Mouse (Mus musculus) NIH3T3 (cell line): ENCODE results near the gene Ptpn7.
A peak's percentile ranks its signal among the peaks of the same experiment; 100 is the strongest.

ENCODE experiments used
- DNase-seq: peaks from one replicate; pipeline ENCODE4 v3.0.0-alpha.2; 2012; ENCODE audit warnings: low read depth

The Ptpn7 gene

DNA sequence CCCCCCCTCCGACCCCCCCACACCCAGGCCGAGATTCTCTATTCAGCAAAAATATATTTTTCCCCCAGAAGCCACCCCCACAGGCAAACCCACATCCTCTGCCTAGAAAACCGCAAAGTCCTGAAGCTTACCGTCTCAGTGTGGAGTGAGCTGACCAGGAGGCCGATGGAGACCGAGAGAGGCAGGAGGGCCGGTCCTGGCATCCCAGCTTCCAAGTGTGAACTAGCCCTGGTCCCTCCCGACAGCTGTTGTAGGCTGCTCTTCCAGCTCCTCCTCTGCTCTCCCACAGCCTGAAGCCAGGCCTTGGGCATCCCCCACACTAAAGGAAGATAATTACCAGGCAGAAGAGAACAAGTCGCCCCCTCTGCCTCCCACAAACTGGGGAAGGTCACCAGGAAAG lies 3.5 kb upstream of the Ptpn7 start:
- no peak for DNase-seq

DNA sequence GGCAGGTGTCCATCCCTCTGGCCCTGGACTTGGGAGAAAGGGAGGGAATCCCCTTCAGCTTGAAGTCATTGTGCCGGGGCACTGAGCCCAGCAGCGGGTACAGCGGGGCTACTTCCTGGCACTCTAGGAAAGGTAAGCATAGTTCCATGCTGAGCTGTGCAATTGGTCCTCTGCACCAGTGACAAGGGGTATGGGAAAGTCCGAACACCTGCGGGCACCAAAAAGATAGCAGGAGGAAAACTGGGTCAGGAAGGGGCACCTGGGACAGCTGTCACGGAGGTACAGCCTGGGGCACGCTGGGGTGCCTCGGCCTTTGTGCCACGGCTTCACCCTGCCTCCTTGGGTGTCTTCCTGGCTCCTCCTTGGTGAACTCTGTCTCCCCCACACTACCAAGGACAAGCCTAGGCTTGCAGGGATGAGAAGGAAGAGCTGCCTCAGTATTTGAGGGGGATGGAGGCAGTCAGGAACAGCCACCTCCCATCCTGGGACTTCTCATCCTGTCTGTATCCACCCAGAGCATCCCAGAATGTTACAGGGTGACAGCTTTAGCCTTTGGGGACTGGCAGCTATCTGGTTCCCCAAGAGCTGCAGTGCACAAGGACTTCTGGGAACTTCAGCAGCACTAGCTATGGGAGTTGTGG lies 2.8 kb upstream of the Ptpn7 start:
- DNase-seq = no peak

DNA sequence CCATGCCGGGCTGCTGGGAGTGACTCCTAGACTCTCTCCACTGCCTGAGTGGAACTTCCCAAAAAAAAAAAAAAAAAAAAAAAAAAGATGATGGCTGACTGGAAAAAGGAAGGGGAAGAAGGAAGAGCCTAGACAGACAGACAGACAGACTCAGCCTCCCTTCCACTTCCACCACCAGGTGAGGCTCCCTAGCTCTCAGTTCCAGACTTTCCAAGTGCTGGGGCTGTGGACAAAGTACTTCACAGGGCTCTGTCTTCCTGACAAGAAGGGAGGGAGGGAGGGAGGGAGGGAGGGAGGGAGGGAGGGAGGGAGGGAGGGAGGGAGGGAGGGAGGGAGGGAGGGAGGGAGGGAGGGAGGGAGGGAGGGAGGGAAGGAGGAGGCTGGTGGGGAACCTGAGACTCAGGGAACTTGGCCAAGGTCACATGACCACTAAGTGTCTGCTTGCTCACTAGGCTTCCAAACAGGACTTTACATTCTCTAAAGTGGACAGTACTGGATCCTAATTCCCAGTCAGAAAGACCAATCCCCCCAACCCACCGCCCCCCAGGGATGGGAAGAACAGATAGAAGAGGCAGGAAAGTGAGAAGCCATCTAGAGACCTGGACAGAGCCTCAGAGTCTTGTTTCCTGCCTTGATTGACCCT lies 2.0 kb upstream of the Ptpn7 start:
- DNase-seq = peak; percentile 68

DNA sequence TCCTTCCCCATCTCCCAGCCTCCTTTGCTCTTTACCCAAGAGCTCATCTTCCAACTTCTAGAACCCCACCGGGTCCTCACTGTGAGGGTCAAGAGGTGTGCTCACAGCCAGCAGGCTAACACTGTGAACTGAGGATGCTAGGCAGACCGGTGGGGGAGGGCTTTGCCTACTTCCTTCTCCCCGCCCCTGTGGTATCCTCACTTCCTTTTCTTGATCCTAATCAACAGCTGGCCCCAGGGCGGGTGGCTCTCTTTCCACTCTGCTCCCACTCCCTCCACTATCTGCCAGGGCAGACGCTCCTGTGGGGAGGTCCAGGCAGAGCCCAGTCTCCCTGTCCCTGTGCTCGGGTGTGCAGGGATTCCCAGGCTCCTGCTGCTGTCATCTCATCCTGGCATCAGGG lies 1.5 kb upstream of the Ptpn7 start:
- DNase-seq = no peak

DNA sequence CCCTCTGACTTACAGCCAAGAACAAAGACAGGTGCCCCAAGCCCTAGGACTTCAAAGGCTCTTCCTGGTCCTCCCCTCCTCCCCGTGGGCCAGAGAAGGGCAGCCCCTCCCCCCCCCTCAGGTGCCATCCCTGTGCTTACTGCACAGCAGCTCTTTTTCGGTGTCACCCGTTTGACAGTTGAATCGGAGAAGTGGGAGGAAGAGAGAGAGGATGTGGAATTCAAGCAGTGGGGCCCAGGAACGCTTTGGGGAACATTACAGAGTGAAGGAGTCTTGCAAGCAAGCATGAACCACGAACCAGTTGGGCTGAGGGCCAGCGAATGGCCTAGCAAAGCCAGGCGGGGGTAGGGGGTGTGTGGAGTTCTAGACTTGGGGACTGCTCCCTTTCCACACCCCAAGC lies 940 bp upstream of the Ptpn7 start:
- no peak for DNase-seq

DNA sequence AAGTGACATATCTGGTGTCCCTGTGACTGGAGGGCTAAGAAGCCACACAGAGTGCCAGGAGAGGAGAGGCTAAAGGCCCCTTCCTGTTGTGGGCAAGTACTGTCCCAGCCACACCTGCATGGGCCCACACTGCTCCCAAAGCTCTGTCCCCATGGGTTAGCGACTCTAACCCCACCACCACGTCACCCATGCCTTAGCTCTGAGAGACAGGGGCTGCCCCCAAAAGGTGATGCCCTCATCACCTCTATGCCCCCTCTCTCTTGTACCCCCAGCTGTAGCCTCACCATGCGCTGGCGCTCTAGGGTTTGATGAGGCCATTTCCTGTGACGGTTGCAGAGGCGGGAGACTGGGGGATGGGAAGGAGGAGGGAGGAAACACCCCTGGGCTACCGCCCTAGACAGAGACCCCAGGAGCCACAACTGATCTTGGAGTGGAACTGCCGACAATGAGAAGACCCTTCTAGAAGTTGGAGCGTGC lies 431 bp downstream of the Ptpn7 start:
- DNase-seq = no peak

DNA sequence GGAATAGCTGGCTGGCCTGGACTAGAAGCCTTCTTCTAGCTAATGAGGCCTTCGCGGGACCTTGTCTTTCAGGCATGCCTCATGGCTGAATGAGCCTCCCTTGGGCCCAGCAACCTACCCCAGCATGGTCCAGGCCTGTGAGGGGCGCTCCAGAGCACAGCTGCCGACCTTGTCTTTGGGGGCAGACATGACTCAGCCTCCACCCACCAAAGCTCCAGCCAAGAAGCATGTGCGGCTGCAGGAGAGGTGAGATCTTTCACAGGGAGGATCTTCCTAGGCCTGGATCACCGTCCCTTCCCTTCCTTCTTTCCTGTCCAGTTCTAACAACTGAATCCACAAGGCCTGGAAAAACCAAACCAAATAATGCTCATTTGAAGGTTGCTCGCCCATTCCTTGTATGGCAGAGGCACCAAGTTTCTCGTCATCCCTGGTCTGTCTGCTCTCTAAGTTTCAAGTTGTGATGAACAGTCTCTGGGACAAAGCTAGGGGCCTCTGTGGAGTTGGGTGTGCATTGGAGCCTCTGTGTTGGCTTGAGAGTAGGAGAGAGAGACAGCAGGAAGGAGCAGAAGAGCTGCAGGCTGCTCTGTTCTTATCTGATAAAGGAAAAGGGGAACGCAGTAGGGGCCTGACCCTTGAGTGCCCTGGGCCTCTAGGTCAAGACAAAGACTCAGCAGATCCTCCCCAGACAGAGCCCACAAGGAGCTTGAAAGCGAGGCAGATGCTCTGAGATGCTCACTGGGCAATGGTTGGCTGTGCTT lies 1.4 kb downstream of the Ptpn7 start:
- no peak for DNase-seq

DNA sequence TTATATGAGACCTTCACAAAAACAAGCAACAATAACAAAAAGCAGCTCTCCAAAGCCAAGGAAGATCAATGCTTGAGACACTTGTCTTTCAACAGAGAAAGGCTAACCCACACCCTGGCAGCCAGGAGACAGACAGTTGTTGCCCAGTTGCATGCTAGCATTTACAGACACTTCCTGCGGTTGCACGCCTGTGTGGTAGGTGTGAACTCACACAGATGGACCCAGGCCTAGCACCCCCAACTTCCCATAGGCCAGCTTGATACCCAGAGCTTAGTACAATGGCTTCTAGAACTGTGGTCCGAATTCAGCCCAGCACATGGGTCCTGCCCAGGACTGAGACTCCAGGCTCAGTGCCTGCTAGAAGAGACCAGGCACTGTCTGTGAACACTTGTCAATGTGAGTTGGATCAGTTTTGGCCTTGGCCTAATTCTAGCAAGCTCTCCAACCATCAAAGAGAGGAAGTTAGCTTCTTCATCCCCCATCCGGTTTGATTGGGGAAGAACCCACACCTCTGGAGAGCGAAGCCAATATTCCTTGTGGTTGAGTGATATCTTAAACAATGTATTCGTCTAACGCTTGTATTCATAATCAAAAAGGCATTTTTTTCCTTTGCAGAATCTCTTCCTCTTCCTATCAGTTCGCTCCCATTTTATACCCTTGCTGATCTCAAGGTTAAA lies 2.7 kb downstream of the Ptpn7 start:
- DNase-seq = no peak

DNA sequence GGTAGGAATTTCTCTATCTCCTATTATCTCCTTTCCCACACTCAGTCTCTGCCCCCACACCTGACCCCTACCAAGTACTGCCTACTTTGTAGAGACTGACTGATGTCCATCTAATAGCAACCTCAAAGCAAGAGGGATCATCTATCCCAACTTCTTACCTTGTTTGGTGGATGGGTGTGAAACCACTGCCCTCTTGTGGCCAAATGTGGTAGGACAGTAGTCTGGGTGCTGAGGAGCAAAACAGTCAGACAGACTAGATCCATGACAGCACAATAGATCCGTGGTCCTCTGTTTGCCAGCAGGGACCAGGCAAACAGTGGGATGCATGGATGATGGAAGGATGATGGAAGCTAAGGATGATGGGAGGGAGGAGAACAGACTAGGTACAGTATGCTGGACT lies 4.0 kb downstream of the Ptpn7 start:
- DNase-seq = peak; percentile 91

DNA sequence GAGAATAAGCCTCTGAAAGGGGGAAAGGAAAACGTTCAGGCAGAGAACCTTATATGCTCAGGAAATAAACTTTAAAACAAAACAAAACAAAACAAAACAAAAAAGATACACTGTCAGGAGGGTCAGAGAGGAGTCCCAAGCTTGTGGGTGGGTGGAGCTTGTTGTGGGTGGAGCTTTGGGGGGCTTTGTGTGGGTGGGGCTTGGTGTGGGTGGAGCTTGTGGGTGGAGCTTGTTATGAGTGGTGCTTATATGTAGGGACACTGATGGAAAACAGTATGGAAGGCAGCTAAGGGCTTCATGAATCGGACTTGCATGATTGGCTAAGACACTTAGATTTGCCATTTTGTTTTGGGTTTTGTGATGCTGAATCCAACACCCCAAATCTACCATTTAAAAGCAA lies 7.4 kb downstream of the Ptpn7 start:
- no peak for DNase-seq

DNA sequence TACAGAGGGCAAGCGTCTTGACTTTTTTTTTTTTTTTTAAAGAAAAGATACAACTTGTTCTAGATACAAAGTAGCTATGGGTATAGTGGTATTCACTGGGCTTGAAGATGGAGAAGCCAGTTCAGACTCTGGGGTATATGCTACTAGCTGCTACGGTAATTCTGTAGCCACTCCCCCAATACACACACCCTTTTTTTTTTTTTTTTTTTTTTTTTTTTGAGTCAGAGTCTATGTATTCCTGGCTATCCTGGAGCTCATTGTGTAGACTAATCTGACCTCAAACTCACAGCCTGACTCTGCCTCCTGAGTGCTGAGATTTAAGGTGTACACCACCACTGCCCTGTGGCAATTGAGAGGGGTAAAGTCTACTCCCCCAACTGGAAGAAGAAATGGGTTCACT lies 10.0 kb downstream of the Ptpn7 start:
- no peak for DNase-seq

DNA sequence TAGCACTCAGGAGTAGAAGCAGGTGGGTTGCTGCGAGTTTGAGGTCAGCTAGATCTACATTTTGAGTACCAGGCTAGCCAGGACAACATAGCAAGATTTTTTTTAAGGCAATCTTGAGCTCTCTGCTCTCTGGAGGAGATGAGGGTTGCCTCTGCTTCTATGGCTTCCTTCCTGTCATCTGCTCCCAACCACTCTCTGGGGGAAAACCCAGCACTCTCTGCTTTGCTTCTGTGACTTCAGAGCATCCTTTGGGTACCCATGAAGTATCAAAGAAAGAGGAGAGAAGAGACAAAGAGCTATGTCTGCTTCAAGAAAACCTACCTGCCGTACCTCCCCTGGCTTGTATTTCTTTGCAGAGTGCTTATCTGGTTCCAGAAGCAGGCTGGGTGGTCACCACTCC lies 11.4 kb downstream of the Ptpn7 start:
- no peak for DNase-seq

DNA sequence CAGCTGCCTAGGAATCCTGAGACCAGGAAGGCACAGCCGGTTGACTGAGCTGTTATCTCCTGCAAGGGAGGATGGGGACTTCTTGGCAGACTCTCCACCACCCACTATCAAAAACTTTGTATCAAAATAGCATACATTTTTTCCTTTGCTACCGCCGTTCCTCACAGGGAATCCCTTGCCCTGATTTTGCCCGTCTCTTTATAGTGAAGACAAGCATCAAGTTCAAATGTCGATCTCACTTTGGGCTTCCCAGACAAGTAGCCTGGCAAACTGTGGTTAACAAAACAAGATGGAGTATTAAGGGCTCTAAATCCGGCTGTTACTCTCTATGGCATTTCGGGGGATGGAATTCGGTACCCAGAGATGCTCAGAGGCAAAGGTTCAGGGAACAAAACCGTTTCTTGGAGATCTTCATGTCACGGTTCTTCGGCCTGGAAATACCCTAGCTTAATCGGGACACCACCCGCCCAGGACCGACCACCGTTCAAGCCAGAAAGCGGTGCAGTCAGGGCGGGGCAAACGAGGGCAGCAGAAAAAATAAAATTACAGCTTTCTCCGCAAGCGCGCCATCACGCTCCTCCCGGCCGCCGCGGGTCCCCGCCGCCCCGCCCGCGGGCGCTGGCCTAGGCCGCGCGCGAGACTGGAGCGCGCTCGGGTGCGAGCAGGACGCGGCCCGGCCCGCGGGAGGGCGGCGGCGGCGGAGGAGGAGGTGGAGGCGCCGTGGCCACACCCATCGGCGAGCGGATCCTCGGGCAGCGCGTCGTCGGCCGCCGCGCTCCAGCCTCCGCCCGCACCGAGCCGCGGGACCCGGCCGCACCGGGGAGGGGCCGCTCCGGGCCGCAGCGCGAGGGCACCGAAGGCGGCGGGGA lies 13.8 kb downstream of the Ptpn7 start, which contains the start of gene Arl8a:
TSS of gene Arl8a (plus strand) at position 748 of the 869 bp plus-strand sequence.
- DNase-seq = peak; percentile 93

DNA sequence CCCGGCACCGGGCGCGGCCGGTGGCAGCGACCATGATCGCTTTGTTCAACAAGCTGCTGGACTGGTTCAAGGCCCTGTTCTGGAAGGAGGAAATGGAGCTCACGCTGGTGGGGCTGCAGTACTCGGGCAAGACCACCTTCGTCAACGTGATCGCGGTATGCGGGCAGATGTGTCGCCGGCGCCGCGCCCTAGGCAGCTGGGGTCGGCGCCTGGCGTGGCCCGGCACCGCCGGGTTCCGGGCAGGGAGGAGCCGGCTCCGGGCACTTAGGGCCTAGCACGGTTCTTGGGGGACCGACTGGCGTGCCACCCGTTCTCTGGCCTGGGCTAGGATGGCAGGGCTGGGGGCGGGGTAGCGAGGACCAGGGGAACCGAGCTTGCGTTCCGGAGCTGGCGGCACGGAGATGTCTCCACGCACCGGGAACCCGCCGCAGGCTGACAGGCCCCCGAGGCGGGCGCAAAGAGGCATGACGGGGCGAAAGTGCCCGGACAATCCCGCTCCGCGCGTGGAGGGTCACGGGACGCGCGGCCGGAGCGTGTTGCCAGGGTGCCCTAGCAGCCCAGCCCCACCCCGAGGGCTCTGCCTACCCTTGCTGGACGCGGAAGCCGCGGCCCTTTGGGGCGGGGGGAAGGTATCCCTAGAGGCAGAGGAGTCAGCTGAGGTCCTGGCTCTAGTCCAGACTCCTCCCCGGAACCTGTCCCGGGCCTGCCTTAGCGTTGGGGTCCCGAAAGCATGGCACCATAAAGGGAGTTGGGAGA lies 14.6 kb downstream of the Ptpn7 start:
- peak; percentile 94 for DNase-seq

DNA sequence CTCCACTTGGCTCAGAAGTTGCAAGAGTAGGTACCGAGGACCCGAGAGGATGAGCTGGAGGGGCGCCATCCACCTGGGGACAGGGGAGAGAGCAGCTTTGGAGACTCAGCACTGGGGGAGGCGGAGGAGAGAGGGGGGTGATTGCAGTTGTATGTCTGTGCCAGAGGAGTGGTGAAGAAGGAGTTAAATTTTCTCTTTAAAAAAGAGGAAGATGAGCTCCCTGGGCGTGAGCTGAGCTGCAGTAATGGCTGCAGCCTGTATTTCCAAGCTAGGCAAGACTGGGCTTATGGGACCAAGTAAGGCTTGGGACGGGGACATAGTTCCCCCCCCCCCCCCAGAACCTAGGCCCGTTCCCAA lies 15.2 kb downstream of the Ptpn7 start:
- no peak for DNase-seq

DNA sequence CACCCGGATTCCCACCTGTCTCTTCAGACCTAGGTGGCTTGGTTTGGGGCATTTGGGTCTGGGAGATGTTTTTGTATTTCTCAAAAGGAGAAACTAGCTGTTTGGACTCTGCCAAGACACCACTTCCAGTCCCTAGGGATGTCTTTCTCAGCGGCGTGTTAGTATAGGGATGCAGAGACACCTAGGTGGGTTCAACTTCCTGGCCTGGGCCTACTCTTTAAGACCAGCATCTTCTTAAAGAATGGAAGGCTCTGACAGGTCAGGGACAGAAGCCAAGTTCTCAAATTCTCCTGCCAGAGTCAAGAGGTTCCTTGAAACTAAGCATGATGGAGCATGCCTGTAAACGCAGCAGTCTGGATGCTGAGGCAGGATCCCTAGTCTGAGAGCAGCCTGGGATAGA lies 16.0 kb downstream of the Ptpn7 start:
- DNase-seq = no peak

DNA sequence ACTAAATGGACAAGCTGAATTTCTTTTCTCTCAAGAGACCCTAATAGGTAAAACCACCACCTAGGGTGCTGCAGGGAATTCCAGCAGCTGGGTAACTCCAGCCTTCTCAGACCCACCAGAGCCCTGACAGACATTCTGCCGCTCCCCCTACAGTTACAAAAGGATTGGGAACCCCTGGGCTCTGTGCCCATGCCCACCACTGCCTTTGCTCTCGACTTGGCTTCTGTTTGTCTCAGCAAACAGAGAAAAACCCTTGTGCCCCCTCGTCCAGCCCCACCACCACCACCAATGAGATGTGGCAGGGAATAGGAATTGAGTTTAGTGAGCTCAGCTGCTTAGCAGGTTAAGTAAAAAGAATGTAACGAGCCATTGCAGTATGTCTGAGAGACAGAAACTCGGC lies 16.5 kb downstream of the Ptpn7 start:
- DNase-seq = no peak

DNA sequence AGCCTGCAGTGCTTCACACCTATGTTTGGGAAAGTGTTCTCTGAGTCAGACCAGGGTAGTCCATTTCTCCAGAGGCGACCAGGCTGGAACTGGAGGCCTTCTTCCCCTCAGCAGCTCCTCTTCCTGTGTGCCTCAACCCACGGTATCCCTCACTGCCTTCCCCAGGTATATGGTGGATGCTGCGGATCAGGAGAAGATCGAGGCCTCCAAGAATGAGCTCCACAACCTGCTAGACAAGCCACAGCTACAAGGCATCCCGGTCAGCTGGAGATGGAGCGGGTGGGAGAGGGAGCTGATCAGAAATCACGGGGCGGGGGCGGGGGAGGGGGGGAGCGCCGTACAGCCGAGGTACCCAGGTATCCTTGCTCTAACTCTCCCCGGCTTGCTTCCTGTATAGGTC lies 21.5 kb downstream of the Ptpn7 start:
- DNase-seq = no peak

DNA sequence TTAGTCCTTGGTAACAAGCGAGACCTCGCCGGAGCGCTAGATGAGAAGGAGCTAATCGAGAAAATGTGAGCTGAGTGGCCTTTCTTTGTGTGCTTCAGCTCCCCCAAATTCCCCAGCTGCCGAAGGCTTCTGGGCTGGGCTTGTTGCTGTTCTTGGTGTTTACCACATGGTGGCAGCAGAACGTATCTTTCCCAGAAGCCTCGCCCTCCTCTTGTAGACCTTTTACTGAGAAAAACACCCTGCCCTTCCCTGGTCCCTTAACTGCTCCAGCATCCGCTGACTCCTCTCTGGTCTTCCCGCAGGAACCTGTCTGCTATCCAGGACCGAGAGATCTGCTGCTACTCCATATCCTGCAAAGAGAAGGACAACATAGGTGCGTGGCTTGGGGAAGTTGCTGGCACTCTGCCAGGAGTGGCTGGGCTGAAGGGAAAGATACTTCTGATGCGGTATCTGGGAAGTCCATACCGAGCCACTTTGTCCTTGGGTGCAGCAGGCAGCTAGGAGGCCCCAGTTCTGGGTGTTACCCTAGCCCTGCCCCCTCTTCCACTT lies 22.0 kb downstream of the Ptpn7 start:
- peak; percentile 94 for DNase-seq

DNA sequence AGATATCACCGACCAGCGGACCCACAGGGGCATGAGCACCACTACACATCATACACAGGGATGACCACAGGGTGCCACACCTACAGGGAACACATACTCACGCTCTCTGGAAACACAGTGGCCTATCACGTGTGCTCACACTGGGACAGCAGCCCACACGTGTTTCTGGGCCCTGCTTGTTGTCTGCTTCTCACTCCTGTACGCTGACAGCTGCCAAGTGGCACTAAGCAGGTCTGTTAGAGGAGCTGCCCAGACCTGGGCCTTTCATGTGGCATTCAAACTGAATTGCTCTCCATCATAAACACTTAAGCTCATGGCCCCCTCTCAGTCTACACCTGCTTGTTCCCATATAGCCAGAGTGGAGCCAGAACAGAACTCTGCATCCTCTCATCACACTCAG lies 23.8 kb downstream of the Ptpn7 start:
- DNase-seq = no peak

DNA sequence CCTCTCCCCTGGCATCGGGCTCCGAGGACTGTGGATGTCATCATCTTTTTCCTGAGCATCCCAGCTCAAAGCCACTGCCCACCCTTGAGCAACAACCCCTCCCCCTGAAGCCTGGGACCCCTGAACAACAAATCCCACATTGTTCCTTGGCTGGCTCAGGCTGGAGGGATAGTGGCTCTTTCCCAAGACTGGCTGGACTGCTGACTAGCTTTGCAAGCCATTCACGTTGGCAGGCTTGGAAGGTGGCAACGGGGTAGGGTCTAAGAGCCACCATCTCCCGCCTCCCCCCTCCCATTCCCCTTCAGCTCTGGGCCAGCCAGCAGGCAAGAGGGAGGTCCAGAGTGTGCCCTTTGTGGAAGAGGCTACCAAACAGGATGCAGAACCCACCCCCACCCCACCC lies 26.1 kb downstream of the Ptpn7 start:
- DNase-seq = no peak
